Mouse (Mus musculus) stomach, postnatal 0 days (tissue): Measurements from ENCODE around the gene Tmtc4. TPM values are rescaled to one million over a fixed set of nuclear protein-coding genes. Genes with fewer than 3 reads are reported as not detected.

Source experiments
- ATAC-seq: fragments of 200-750 bp; cut with Nextera tagmentation; 2 replicates; pipeline ENCODE4 v1.8.0; 2017; ENCODE audit not compliant: low FRiP score, low TSS enrichment
- DNase-seq: peaks from one replicate; pipeline ENCODE4 v3.0.0-alpha.2; 2016; ENCODE audit warnings: low spot score
- H3K27ac ChIP-seq: fragments of 300-500 bp; sonication (generic); replicated peaks from 2 replicates; pipeline ENCODE4 v1.5.1; 2014; ENCODE audit warnings: mild to moderate bottlenecking, control low read depth
- H3K27me3 ChIP-seq: fragments of 300-500 bp; sonication (generic); 2 replicates; pipeline ENCODE4 v1.6.1; 2014; ENCODE audit warnings: low read length; ENCODE audit not compliant: control insufficient read depth, insufficient read depth
- H3K36me3 ChIP-seq: fragments of 300-500 bp; sonication (generic); 2 replicates; pipeline ENCODE4 v1.6.1; 2014; ENCODE audit warnings: low read length, mixed read lengths; ENCODE audit not compliant: control insufficient read depth, insufficient read depth
- H3K4me1 ChIP-seq: fragments of 300-500 bp; sonication (generic); replicated peaks from 2 replicates; pipeline ENCODE4 v1.6.1; 2014; ENCODE audit warnings: antibody characterized with exemption; ENCODE audit not compliant: control insufficient read depth, insufficient read depth
- H3K4me2 ChIP-seq: fragments of 300-500 bp; sonication (generic); replicated peaks from 2 replicates; pipeline ENCODE4 v1.6.1; 2014; ENCODE audit warnings: low read depth, mild to moderate bottlenecking, control low read depth, moderate library complexity
- H3K4me3 ChIP-seq: fragments of 300-500 bp; sonication (generic); 2 replicates; pipeline ENCODE4 v1.5.1; 2014; ENCODE audit warnings: low read depth, low read length, control low read depth
- H3K9ac ChIP-seq: fragments of 300-500 bp; sonication (generic); 2 replicates; pipeline ENCODE4 v1.6.1; 2014; ENCODE audit warnings: mild to moderate bottlenecking, low read length, control low read depth, mixed read lengths
- H3K9me3 ChIP-seq: fragments of 300-500 bp; sonication (generic); 2 replicates; pipeline ENCODE4 v1.6.1; 2016; ENCODE audit warnings: low read length; ENCODE audit not compliant: control insufficient read depth
- CTCF ChIP-seq: IDR thresholded peaks from 2 replicates; pipeline ENCODE4 v1.5.1; 2016; ENCODE audit warnings: antibody characterized with exemption, low read depth, mild to moderate bottlenecking, moderate library complexity
- EP300 ChIP-seq: optimal IDR thresholded peaks from 2 replicates; pipeline ENCODE3; 2016; ENCODE audit warnings: antibody characterized with exemption
- WGBS: fragments of 180-500 bp; shearing (Covaris S2); extraction: QIAGEN DNeasy Blood & Tissue Kit; methylation state at CpG from one replicate; pipeline ENCODE4 v1.1.7; 2014; 5-methylcytosine and 5-hydroxymethylcytosine counted together
- polyA plus RNA-seq: library from polyadenylated mRNA; unstranded; fragments of >200 nt; fragmentation: Nextera tagmentation; extraction: Ambion mirVana; gene quantifications from 2 replicates; pipeline ENCODE4 v1.2.1, GENCODE M21; 2015

Tmtc4 gene
- polyA plus RNA-seq, 1 experiment from 2014 or later, result 9.2 TPM

GRCm38 (mm10) chr14:123009108-123010018 is 25.5 kb upstream of the Tmtc4 start:
- H3K4me2 ChIP-seq, result no peak overlapping the region
- no peaks in the 10 kb centered on the region for H3K27me3 ChIP-seq
- WGBS, result 56% methylated on average over 18 of the region's 18 CpGs
- no peak overlapping the region for H3K4me3 ChIP-seq
- H3K9ac ChIP-seq, result no peak overlapping the region
- H3K4me1 ChIP-seq, result no peaks in the 10 kb centered on the region
- no peaks in the 10 kb centered on the region for H3K9me3 ChIP-seq
- ATAC-seq (no peak), DNase-seq (no peak)
- H3K27ac ChIP-seq, result no peak overlapping the region
- TF ChIP-seq EP300 (no peak), CTCF (no peak)
- H3K36me3 ChIP-seq, result no peaks in the 10 kb centered on the region

- no peak overlapping the region for H3K27ac ChIP-seq
- no peak for TF ChIP-seq EP300
- H3K4me1 ChIP-seq, result no peaks in the 10 kb centered on the region
- no peak overlapping the region for H3K4me2 ChIP-seq
- no peak overlapping the region for H3K9ac ChIP-seq
- no peak for DNase-seq
- WGBS, result 78% methylated on average over 2 of the region's 2 CpGs
- no peaks in the 10 kb centered on the region for H3K9me3 ChIP-seq
- no peaks in the 10 kb centered on the region for H3K27me3 ChIP-seq
- H3K36me3 ChIP-seq, result no peaks in the 10 kb centered on the region
- ATAC-seq, result no peak
- H3K4me3 ChIP-seq, result no peak overlapping the region
These were observed 24.8 kb upstream of the Tmtc4 start for GRCm38 (mm10) chr14:123008672-123009071.

DNA sequence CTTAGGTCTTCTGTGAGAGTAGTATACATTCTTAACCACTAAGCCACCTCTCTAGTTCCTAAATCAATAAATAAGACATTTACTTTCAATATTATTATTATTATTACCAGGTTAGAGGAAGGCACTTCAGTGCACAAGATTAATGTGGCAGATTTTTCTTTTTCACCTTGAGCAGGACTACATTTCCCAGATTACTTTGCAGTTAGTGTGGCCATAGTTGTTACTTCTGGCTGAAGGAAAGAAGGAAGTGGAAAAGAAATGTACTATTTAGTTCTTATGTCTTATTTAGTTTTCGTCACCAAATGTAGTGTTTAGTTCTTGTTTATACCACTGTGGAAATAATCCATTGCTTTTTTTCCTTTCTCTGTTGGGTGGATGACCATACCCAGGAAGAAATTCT is 19.9 kb upstream of the Tmtc4 start:
- no peak overlapping the region for H3K4me2 ChIP-seq
- no peak overlapping the region for H3K27ac ChIP-seq
- no peaks in the 10 kb centered on the region for H3K4me1 ChIP-seq
- ATAC-seq (no peak), DNase-seq (no peak)
- WGBS, result 78% methylated on average over 1 of the region's 1 CpGs
- H3K9me3 ChIP-seq, result no peaks in the 10 kb centered on the region
- H3K36me3 ChIP-seq, result no peaks in the 10 kb centered on the region
- no peak for TF ChIP-seq EP300
- TF ChIP-seq CTCF, result no peak
- no peak overlapping the region for H3K9ac ChIP-seq
- no peak overlapping the region for H3K4me3 ChIP-seq
- no peaks in the 10 kb centered on the region for H3K27me3 ChIP-seq

DNA sequence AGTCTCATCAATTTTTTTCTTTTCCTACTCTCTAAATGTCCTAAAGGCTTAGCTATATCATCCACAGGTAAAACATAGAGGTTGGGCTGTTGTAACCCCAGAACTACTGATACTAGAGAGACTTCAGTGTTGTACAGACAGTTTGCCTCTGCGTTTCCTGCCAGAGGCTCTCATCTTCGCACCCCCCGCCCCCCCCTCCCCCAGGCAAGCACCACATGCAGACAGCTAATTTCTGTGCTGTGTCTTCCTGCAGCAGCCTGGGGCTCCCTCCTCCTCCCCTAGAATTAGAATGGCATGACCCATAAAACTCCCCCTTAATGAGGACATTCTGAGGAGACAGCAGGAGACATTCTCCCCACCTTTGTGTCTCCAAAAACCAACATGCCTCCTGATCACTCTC is 17.6 kb upstream of the Tmtc4 start:
- 48% methylated on average over 3 of the region's 3 CpGs for WGBS

DNA sequence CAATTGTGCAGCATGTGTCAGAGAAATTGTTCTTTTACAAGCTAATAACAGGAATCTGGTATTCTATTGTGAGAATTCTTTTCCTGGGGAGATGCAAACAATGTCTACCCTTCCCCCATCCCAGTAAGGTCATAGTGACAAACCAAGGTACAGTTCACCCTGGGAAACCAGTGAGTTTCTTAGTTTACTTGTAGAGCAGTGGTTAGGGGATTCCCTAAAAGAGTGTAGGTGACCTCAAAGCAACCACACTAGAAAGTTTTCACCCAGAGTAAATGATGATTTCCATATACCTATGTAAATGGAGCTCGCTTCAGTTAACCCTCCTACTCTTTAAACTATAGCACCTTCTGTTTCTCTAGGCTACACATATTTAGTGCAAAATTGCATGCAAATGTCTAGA is 13.6 kb upstream of the Tmtc4 start:
- H3K27me3 ChIP-seq, result no peaks in the 10 kb centered on the region
- H3K4me1 ChIP-seq, result no peaks in the 10 kb centered on the region
- H3K9ac ChIP-seq, result no peak overlapping the region
- DNase-seq, result no peak
- TF ChIP-seq EP300 (no peak), CTCF (no peak)
- ATAC-seq, result no peak
- WGBS, result 82% methylated on average over 1 of the region's 1 CpGs
- no peak overlapping the region for H3K4me2 ChIP-seq
- no peaks in the 10 kb centered on the region for H3K36me3 ChIP-seq
- no peak overlapping the region for H3K27ac ChIP-seq
- no peak overlapping the region for H3K4me3 ChIP-seq
- no peaks in the 10 kb centered on the region for H3K9me3 ChIP-seq

More for the DNA sequence above, 17.6 kb upstream of the Tmtc4 start:
- Histone ChIP-seq H3K9ac (no peak overlapping the region), H3K4me1 (no peaks in the 10 kb centered on the region), H3K4me2 (no peak overlapping the region), H3K27me3 (no peaks in the 10 kb centered on the region), H3K4me3 (no peak overlapping the region), H3K36me3 (no peaks in the 10 kb centered on the region), H3K27ac (no peak overlapping the region), H3K9me3 (no peaks in the 10 kb centered on the region)
- no peak for TF ChIP-seq CTCF
- no peak for TF ChIP-seq EP300
- no peak for DNase-seq
- ATAC-seq, result no peak

DNA sequence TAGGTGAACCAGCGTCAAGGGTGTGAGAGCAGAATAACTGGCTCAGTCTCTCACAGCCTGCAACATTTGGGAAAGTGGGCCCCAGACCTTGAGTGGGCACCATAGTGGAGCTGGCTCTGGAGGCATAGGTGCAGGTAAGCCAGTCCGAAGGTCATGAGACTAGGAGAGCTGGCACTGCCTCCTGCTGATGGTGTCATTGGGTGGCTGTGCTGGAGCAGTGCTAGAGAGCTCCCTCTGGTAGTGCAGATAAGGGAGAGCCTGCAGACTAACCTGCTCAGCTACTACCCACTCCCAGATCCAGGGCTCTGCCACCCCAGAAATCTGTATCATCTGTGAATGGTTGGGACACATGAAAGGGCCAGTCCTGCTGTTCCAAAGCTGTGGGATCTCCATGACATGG is 10.1 kb upstream of the Tmtc4 start:
- Histone ChIP-seq H3K9ac (no peak overlapping the region), H3K36me3 (no peaks in the 10 kb centered on the region), H3K27me3 (no peaks in the 10 kb centered on the region), H3K4me3 (no peak overlapping the region), H3K27ac (no peak overlapping the region), H3K9me3 (no peaks in the 10 kb centered on the region), H3K4me1 (no peaks in the 10 kb centered on the region), H3K4me2 (no peak overlapping the region)
- no peak for TF ChIP-seq EP300
- no peak for TF ChIP-seq CTCF
- WGBS, result 94% methylated on average over 2 of the region's 2 CpGs
- ATAC-seq (peak; percentile 71; the same call in 1 of the 2 replicates), DNase-seq (no peak)
